Mouse (Mus musculus) Patski (cell line): ENCODE results near the gene Dzip1l. TPM values are rescaled to one million over a fixed set of nuclear protein-coding genes. Genes with fewer than 3 reads are reported as not detected.

ENCODE experiments used
- ATAC-seq: fragments of 100-300 bp; one replicate; pipeline ENCODE4 v1.8.0; 2021
- CTCF ChIA-PET: fragments of 350-600 bp; sonication (Branson Sonifier 250); formaldehyde crosslinking; loops from one replicate; lab custom pipeline; 2022; ENCODE audit warnings: inconsistent platforms; lab: Charles Lee
- POLR2A ChIA-PET: fragments of 350-600 bp; sonication (Branson Sonifier 250); formaldehyde crosslinking; loops from one replicate; lab custom pipeline; 2022; ENCODE audit warnings: antibody characterized with exemption, inconsistent platforms; lab: Charles Lee
- DNase-seq: peaks from one replicate; pipeline ENCODE4 v3.0.0-alpha.2; 2011; ENCODE audit warnings: low read depth, low spot score
- H3K27me3 ChIP-seq: fragments of 371-371 bp; one replicate; pipeline ENCODE4 v1.5.1; 2021
- CTCF ChIP-seq: fragments of 100-300 bp; IDR thresholded peaks from one replicate; pipeline ENCODE4 v1.5.1; 2021
- in situ Hi-C: fragments of 300-500 bp; cut with MboI; formaldehyde crosslinking; loops from 3 replicates; pipeline ENCODE4 v1.11.1; 2018; ENCODE audit warnings: low pct_unique_long_range_greater_than_20kb, mixed read lengths
- polyA plus RNA-seq: library from polyadenylated mRNA; unstranded; gene quantifications from one replicate; pipeline ENCODE4 v1.2.3, GENCODE M21; 2021

The Dzip1l gene
- polyA plus RNA-seq, 1 experiment from 2014 or later = 27.8 TPM

GRCm38 (mm10) chr9:99685061-99685521 is 55.8 kb downstream of the Dzip1l start:
- ATAC-seq = no peak
- in situ Hi-C loops = no loop called here
- POLR2A ChIA-PET = no interaction called here

GRCm38 (mm10) chr9:99685536-99686231 is 56.4 kb downstream of the Dzip1l start:
- POLR2A ChIA-PET = no interaction called here
- DNase-seq = no peak
- ATAC-seq = no peak
- H3K27me3 ChIP-seq = no peaks in the 10 kb centered on the region
- CTCF ChIA-PET = interaction anchor here (0.9 to 1.1 kb wide), 2 partner anchors 10 to 24 kb away, joined by 3 to 5 read pairs; no protein-coding TSS in a partner anchor
- in situ Hi-C loops = no loop called here
- TF ChIP-seq CTCF = no peak

More at GRCm38 (mm10) chr9:99685061-99685521, 55.8 kb downstream of the Dzip1l start:
- no peak for DNase-seq
- TF ChIP-seq CTCF = no peak
- H3K27me3 ChIP-seq = no peaks in the 10 kb centered on the region
- CTCF ChIA-PET = interaction anchor here (0.9 to 1.1 kb wide), 2 partner anchors 10 to 23 kb away, joined by 3 to 5 read pairs; no protein-coding TSS in a partner anchor

GRCm38 (mm10) chr9:99689796-99690195 is 60.5 kb downstream of the Dzip1l start:
- ChIA-PET POLR2A (no interaction called here), CTCF (no interaction called here)
- ATAC-seq (no peak), DNase-seq (no peak)
- no peaks in the 10 kb centered on the region for H3K27me3 ChIP-seq
- in situ Hi-C loops = no loop called here
- no peak for TF ChIP-seq CTCF

GRCm38 (mm10) chr9:99690386-99690785 is 61.1 kb downstream of the Dzip1l start:
- ATAC-seq (no peak), DNase-seq (no peak)
- no peak for TF ChIP-seq CTCF
- CTCF ChIA-PET = no interaction called here
- in situ Hi-C loops = no loop called here
- POLR2A ChIA-PET = no interaction called here
- H3K27me3 ChIP-seq = no peaks in the 10 kb centered on the region

GRCm38 (mm10) chr9:99694961-99695360 is 65.7 kb downstream of the Dzip1l start:
- in situ Hi-C loops = no loop called here
- ChIA-PET POLR2A (no interaction called here), CTCF (interaction anchor here (1.2 kb wide), 1 partner anchor 9 kb away, joined by 3 read pairs; no protein-coding TSS in a partner anchor)
- no peak for TF ChIP-seq CTCF
- no peak for DNase-seq
- H3K27me3 ChIP-seq = no peaks in the 10 kb centered on the region
- no peak for ATAC-seq

GRCm38 (mm10) chr9:99699752-99700389 is 70.6 kb downstream of the Dzip1l start:
- no peak for ATAC-seq
- TF ChIP-seq CTCF = no peak

GRCm38 (mm10) chr9:99701187-99701586 is 71.9 kb downstream of the Dzip1l start:
- ChIA-PET CTCF (no interaction called here), POLR2A (no interaction called here)
- ATAC-seq (peak; percentile 65), DNase-seq (no peak)
- no peak for TF ChIP-seq CTCF
- in situ Hi-C loops = no loop called here
- no peaks in the 10 kb centered on the region for H3K27me3 ChIP-seq

More at GRCm38 (mm10) chr9:99699752-99700389, 70.6 kb downstream of the Dzip1l start:
- H3K27me3 ChIP-seq = no peaks in the 10 kb centered on the region
- POLR2A ChIA-PET = no interaction called here
- in situ Hi-C loops = no loop called here
- CTCF ChIA-PET = no interaction called here
- no peak for DNase-seq

GRCm38 (mm10) chr9:99702215-99702614 is 72.9 kb downstream of the Dzip1l start:
- in situ Hi-C loops = no loop called here
- CTCF ChIA-PET = no interaction called here
- ATAC-seq (no peak), DNase-seq (no peak)
- TF ChIP-seq CTCF = no peak
- no peaks in the 10 kb centered on the region for H3K27me3 ChIP-seq
- POLR2A ChIA-PET = no interaction called here

- in situ Hi-C loops = no loop called here
- no peak for TF ChIP-seq CTCF
- H3K27me3 ChIP-seq = no peaks in the 10 kb centered on the region
- POLR2A ChIA-PET = no interaction called here
- CTCF ChIA-PET = no interaction called here
- ATAC-seq (no peak), DNase-seq (no peak)
Measured at GRCm38 (mm10) chr9:99703711-99704110, 74.4 kb downstream of the Dzip1l start.

- CTCF ChIA-PET = no interaction called here
Measured at GRCm38 (mm10) chr9:99706264-99706663, 77.0 kb downstream of the Dzip1l start.

More at GRCm38 (mm10) chr9:99706264-99706663, 77.0 kb downstream of the Dzip1l start:
- TF ChIP-seq CTCF = no peak
- ATAC-seq = no peak
- in situ Hi-C loops = no loop called here
- POLR2A ChIA-PET = no interaction called here
- DNase-seq = no peak
- no peaks in the 10 kb centered on the region for H3K27me3 ChIP-seq
